Mouse (Mus musculus) adrenal gland, adult (tissue): ENCODE measurements around the gene Polr1c.
A peak's percentile ranks its signal among the peaks of the same experiment; 100 is the strongest.

Source experiments
- DNase-seq, 2 experiments: peaks; one replicate each; pipeline ENCODE4 v3.0.0; 2022 to 2023; ENCODE audit warnings: low spot score in 1 of 2; ENCODE audit not compliant: inconsistent age in 2 of 2

Gene Polr1c

DNA sequence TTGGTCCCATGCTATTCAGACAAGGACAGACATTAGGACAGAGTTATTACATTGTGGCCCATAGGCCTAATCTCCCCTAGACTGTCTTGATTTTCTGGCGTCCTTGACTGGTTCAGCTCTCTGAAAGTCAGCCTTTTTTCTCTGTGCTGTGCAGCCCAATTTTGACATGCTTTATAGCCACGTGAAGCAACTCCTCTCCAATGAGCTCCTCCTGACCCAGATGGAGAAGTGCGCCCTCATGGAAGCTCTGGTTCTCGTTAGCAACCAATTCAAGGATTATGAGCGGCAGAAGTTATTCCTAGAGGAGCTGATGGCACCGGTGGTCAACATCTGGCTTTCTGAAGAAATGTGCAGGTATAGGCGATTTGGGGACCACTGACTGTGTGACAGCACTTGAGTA, 20.3 kb downstream of the Polr1c start:
- peak; percentile 81 to 92 for DNase-seq

DNA sequence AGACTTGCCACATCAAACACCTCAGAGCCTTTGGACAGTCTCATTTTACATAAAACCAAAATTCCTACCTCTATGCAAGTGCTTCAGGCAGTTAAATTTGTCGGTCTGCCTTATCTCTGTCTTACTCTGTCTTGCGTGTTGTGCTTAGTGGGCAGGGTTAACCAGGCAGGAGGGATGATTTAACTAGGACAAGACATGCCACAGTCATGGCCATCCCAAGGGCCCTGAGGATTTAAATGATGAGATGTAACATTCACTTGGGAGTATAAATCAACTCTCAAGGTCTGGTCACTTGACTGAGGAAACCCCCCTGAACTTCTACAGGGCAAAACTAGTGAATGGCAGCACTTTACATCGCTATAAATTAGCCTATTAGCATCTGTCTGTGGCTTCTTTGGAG, 26.3 kb downstream of the Polr1c start:
- DNase-seq = peak; percentile 77 to 84

DNA sequence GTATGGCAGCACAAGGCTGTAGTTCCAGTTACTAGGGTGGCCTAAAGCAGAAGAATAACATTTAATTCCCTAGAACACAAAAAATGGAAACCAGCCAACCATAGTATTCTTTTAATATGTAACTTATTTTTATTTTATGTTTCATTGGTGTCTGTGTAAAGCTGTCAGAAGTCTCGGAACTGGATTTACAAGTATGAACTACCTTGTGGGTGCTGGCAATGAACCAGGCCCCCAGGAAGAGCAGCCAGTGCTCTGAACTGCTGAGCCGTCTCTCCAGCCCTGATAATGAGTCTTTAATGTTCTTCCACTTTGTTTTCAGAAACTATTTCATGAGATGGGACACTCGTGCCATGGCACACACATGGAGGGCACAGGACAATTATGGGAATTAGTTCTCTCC, 37.3 kb downstream of the Polr1c start:
- DNase-seq = no peak

DNA sequence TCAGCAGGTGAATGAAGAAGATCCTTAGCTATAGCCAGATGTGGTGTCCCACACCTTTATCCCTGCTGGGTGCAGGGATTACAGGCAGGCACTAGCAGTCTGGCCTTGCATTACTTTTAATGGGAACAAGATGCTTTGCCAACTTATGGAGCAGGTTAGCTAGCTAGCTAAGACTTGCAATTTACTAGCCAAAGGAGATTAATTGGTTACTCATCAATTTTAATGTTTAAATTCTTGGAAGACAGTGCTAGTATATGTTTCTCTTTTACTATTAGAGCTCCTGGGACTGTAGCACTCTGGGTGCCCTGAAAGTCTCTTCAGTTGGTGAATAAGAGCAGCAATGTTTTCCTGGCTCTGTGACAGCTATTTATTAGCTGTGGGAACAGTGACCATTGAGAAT, 41.2 kb downstream of the Polr1c start:
- no peak for DNase-seq

DNA sequence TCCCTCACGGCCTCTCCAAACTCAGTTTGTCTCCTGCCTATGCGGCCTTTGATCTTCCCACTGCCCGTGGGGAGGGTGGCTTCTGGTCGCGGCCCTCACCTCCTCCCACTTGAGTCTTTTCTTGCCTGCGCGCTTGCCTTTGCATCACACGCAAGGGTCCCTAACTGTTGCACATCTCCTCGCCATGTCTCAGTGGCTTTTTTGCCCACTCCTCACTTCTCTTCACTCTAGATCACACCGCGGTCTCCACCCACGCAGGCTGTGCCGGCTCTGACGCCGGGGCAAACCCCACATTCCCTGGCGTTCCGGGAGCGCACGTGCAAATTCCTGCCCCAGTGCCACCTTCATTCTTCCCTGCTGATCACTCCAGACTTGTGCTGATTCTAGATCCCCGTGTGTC, 44.8 kb downstream of the Polr1c start:
- DNase-seq = no peak

DNA sequence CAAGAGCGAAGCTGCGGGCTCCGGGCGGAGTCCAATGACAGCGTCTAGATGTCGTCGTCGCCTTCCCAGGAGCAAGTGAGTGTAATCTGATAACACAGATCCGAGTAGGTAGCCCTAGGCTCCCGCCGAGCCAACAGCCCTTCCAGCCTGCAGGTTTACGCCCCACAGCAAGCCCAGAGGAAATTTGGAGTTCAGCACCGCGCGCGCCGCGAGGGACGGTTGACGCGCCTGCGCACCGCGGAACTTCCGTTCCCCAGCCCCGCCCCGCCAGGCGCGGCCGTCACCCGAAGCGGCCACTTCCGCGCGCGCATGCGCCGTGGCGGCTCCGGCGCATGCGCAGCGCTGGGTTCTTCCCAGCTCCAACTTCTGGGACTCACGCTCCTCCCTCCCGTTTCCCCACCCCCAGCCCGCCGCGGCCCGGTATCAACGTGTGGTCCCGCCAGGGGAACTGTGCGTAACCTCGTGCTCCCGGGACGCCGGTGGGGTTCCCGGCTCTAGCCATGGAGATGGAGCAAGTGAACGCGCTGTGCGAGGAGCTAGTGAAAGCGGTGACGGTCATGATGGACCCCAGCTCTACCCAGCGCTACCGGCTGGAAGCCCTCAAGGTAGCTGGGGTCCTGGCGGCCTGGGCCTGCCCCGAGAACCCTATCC, 45.3 kb downstream of the Polr1c start, which contains the start of the genes Polh and Xpo5:
TSS of gene Polh (minus strand) at position 225 of the 651 bp plus-strand sequence.
TSS of gene Xpo5 (plus strand) at position 362 of the 651 bp plus-strand sequence.
- DNase-seq = peak; percentile 96 to 97

DNA sequence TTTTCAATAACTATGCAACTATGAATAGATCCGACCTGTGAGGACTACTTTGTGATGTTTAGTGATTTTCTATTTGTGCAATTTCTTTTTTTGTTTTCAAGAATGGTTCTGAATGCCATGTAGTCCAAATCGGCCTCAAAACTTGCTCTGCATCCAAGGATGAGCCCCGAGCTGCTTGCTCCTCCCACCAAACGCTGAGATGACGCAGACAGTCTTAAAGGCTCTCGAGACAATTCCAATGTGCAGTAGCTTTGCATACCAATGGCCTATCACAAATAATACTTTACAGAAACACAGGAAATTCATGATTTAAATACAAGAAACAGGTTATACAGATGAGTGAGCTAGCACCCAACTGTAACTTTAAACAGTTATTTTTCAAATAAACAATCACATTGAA, 46.7 kb downstream of the Polr1c start:
- peak; percentile 55 to 78 for DNase-seq
